Mouse (Mus musculus) heart, postnatal 0 days (tissue): ENCODE results near the gene Adamtsl1. TPM values are rescaled to one million over a fixed set of nuclear protein-coding genes. Genes with fewer than 3 reads are reported as not detected.

ENCODE experiments used
- ATAC-seq: fragments of 200-750 bp; cut with Nextera tagmentation; 2 replicates; pipeline ENCODE4 v1.8.0; 2017; ENCODE audit warnings: low read depth, moderate number of reproducible peaks, moderate library complexity; ENCODE audit not compliant: insufficient read depth
- DNase-seq: peaks from one replicate; pipeline ENCODE4 v3.0.0-alpha.2; 2016; ENCODE audit warnings: low spot score
- H3K27ac ChIP-seq: fragments of 300-500 bp; sonication (generic); 2 replicates; pipeline ENCODE4 v1.5.1; 2014; ENCODE audit warnings: low read depth, mild to moderate bottlenecking
- H3K27me3 ChIP-seq: fragments of 300-500 bp; sonication (generic); 2 replicates; pipeline ENCODE4 v1.6.1; 2014; ENCODE audit warnings: low read length, mixed read lengths; ENCODE audit not compliant: control insufficient read depth, insufficient read depth
- H3K36me3 ChIP-seq: fragments of 300-500 bp; sonication (generic); replicated peaks from 2 replicates; pipeline ENCODE4 v1.6.1; 2014; ENCODE audit warnings: low read length, mixed read lengths; ENCODE audit not compliant: control insufficient read depth, insufficient read depth
- H3K4me1 ChIP-seq: fragments of 300-500 bp; sonication (generic); 2 replicates; pipeline ENCODE4 v1.6.1; 2014; ENCODE audit warnings: antibody characterized with exemption; ENCODE audit not compliant: control insufficient read depth, insufficient read depth
- H3K4me2 ChIP-seq: fragments of 300-500 bp; sonication (generic); 2 replicates; pipeline ENCODE4 v1.6.1; 2014; ENCODE audit warnings: low read depth, mild to moderate bottlenecking, low read length, moderate library complexity
- H3K4me3 ChIP-seq: fragments of 300-500 bp; sonication (generic); 2 replicates; pipeline ENCODE4 v1.5.1; 2014; ENCODE audit warnings: low read depth, low read length
- H3K9ac ChIP-seq: fragments of 300-500 bp; sonication (generic); replicated peaks from 2 replicates; pipeline ENCODE4 v1.6.1; 2014; ENCODE audit warnings: low read depth, low read length, mixed read lengths
- H3K9me3 ChIP-seq: fragments of 300-500 bp; sonication (generic); replicated peaks from 2 replicates; pipeline ENCODE4 v1.6.1; 2016; ENCODE audit warnings: low read length; ENCODE audit not compliant: control insufficient read depth
- CTCF ChIP-seq: IDR thresholded peaks from 2 replicates; pipeline ENCODE4 v1.5.1; 2016; ENCODE audit warnings: antibody characterized with exemption, control low read depth, low read depth
- EP300 ChIP-seq: IDR thresholded peaks from 2 replicates; pipeline ENCODE4 v1.6.1; 2016; ENCODE audit warnings: antibody characterized with exemption, low read depth
- WGBS: fragments of 180-500 bp; shearing (Covaris S2); extraction: QIAGEN DNeasy Blood & Tissue Kit; methylation state at CpG from one replicate; pipeline ENCODE4 v1.1.7; 2014; 5-methylcytosine and 5-hydroxymethylcytosine counted together
- polyA plus RNA-seq: library from polyadenylated mRNA; unstranded; fragments of >200 nt; fragmentation: Nextera tagmentation; extraction: Ambion mirVana; gene quantifications from 2 replicates; pipeline ENCODE4 v1.2.1, GENCODE M21; 2015
- total RNA-seq: library from RNA; depleted of rRNA; stranded (reverse); fragments of >200 nt; gene quantifications from 2 replicates; pipeline ENCODE4 v1.2.3, GENCODE M21; 2014; ENCODE audit warnings: low replicate concordance

Adamtsl1 gene
- total and polyA plus RNA-seq, 2 experiments from 2014 or later, result 3.9 to 6.0 TPM

DNA sequence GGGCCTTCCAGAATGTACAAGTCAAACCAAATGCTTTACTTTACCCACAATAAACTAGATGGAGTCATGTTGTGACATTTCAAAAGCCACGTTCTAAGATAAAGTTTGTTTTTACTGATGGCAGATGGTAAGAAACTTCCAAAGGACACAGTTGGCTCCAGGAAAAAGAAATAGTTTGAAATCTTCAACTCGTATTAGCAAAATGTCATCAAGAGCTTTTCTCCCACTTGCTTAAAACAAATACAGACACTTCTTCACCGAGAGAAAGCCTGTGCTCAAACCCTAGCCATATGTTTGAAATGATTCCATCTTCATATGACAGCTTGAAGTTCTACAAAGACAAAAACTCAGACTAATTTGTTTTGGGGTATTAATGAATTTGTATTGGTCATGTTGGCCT, 211.0 kb downstream of the Adamtsl1 start:
- Histone ChIP-seq H3K4me2 (no peak overlapping the region), H3K4me3 (no peak overlapping the region), H3K36me3 (no peaks in the 10 kb centered on the region), H3K27me3 (no peaks in the 10 kb centered on the region), H3K9ac (no peak overlapping the region), H3K4me1 (no peaks in the 10 kb centered on the region), H3K27ac (no peak overlapping the region), H3K9me3 (no peaks in the 10 kb centered on the region)
- DNase-seq (no peak), ATAC-seq (no peak)
- WGBS, result 54% methylated on average over 3 of the region's 3 CpGs
- TF ChIP-seq EP300 (no peak), CTCF (no peak)

DNA sequence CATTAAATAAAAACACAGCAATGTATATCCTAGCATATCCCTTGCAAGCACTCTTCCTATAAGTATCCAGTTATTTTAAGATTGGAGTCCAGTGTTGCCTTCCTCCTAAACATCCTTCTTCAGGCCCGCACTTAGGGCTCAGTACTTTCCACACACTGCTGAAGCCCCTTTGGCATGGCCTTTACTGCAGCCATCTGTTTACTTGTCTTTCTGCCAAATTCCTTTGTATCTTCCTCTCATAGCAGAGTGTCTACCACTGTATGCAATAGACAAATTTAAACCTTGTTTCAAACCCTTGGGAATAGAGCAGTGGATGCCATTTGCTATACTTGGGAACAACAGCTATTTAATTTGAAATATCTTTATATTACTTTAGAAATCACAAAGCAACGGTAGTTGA, 213.8 kb downstream of the Adamtsl1 start:
- H3K4me2 ChIP-seq, result no peak overlapping the region
- H3K4me3 ChIP-seq, result no peak overlapping the region
- DNase-seq (no peak), ATAC-seq (no peak)
- H3K9ac ChIP-seq, result no peak overlapping the region
- no peaks in the 10 kb centered on the region for H3K9me3 ChIP-seq
- no peak overlapping the region for H3K27ac ChIP-seq
- WGBS, result 65% methylated on average over 2 of the region's 2 CpGs
- TF ChIP-seq EP300 (no peak), CTCF (no peak)
- H3K36me3 ChIP-seq, result no peaks in the 10 kb centered on the region
- no peaks in the 10 kb centered on the region for H3K27me3 ChIP-seq
- H3K4me1 ChIP-seq, result no peaks in the 10 kb centered on the region

DNA sequence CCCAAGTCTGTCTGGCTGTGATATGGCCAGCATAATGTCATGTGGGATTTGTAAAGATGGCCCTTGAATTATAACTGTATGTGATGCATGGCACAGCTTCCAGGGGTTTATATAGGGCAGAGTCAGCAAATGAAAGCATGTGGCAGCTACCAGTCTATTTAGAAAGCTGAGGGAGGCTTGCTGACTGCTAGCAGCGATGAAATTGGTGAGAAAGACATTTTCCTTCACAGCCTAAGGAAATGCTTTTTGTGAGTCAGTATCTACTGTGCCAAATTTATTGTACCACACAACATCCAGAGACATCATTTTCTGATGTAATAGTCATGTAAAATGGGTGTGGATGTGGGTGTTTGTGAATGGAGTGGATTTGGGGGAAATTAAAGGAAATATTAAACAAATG, 214.4 kb downstream of the Adamtsl1 start:
- no peak overlapping the region for H3K4me2 ChIP-seq
- H3K4me1 ChIP-seq, result no peaks in the 10 kb centered on the region
- no peak overlapping the region for H3K4me3 ChIP-seq
- DNase-seq, result no peak
- no peak overlapping the region for H3K9ac ChIP-seq
- H3K27ac ChIP-seq, result no peak overlapping the region
- no peaks in the 10 kb centered on the region for H3K27me3 ChIP-seq
- 65% methylated on average over 1 of the region's 1 CpGs for WGBS
- TF ChIP-seq EP300 (no peak), CTCF (no peak)
- H3K9me3 ChIP-seq, result no peaks in the 10 kb centered on the region
- no peaks in the 10 kb centered on the region for H3K36me3 ChIP-seq
- ATAC-seq, result no peak

DNA sequence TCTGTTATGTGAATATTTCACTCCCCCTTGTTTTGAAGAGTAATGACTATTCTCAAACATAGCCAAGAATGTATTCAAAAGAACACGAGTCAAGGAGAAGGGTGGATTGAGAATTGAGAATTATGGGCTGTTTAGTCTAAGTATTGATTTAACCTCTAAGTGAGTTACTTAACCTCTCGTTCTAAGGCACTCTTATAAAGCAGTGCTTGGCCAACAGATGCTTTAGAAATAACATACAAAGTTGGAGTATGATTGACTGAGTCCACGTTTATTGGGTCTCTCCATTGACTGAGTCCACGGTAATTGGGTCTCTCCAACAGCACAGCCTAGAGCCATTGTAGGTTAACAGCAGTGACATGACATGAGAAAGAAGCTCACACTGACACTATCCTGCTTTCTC, 226.5 kb downstream of the Adamtsl1 start:
- 70% methylated on average over 4 of the region's 4 CpGs for WGBS
- Histone ChIP-seq H3K4me2 (no peak overlapping the region), H3K4me3 (no peak overlapping the region), H3K27me3 (no peaks in the 10 kb centered on the region), H3K36me3 (no peaks in the 10 kb centered on the region), H3K9ac (no peak overlapping the region), H3K27ac (no peak overlapping the region), H3K9me3 (no peaks in the 10 kb centered on the region), H3K4me1 (no peaks in the 10 kb centered on the region)
- no peak for TF ChIP-seq EP300
- ATAC-seq, result no peak
- DNase-seq, result no peak

DNA sequence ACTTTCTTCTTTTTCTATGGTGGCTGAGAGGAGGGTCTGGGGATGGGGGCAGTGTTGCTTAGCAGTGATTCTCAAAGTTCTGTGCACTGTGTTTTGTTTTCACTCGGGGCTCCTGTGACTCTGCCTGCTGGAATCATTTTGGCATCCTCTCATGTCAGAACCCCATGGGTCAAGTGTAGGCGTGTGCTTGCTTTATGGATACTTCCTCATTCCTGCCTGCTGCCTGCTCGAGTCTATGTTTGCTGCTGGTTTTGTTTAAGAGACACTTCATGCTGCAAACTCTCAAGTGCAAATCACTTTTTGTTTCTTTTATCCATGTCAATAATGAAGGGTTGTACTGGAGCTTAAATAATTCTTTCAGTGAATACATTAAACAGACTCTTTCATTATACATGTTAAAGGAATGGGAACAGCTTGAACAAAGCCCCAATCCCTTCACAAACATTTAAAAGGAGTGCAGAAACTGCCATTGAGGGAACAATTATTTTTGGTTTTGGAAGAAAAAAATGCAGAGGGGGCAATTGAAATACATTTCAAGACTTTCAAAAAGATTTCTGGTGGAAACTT, 227.9 kb downstream of the Adamtsl1 start:
- Histone ChIP-seq H3K4me2 (no peak overlapping the region), H3K9me3 (no peaks in the 10 kb centered on the region), H3K4me1 (no peaks in the 10 kb centered on the region), H3K27ac (no peak overlapping the region), H3K9ac (no peak overlapping the region), H3K36me3 (no peaks in the 10 kb centered on the region), H3K27me3 (no peaks in the 10 kb centered on the region), H3K4me3 (no peak overlapping the region)
- WGBS, result 8% methylated on average over 3 of the region's 3 CpGs
- ATAC-seq (no peak), DNase-seq (no peak)
- no peak for TF ChIP-seq CTCF
- TF ChIP-seq EP300, result no peak

DNA sequence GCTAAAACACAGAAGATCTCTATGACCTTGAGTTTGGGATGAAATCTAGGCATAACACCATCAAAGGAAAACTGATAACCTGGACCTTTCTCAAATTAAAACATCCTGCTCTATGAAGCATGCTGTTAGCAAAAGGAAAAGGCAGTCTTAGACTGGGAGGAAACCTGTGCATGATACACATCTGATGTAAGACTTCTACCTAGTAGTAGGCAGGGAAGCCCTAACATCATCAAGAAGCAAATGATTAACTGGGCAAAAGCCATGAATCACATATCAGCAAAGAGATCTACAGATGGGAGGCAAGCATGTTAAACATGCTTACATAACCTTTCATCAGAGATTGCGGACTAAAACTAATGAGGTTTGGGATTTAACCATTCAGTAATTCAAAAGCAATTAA, 229.5 kb downstream of the Adamtsl1 start:
- no peak for DNase-seq

More for the DNA sequence above, 229.5 kb downstream of the Adamtsl1 start:
- H3K36me3 ChIP-seq, result no peaks in the 10 kb centered on the region
- no peak for ATAC-seq
- no peak overlapping the region for H3K9ac ChIP-seq
- H3K4me2 ChIP-seq, result no peak overlapping the region
- no peak overlapping the region for H3K27ac ChIP-seq
- TF ChIP-seq EP300 (no peak), CTCF (no peak)
- H3K27me3 ChIP-seq, result no peaks in the 10 kb centered on the region
- no peak overlapping the region for H3K4me3 ChIP-seq
- WGBS, result 83% methylated on average over 1 of the region's 1 CpGs
- H3K4me1 ChIP-seq, result no peaks in the 10 kb centered on the region
- no peaks in the 10 kb centered on the region for H3K9me3 ChIP-seq
